Mouse (Mus musculus): ENCODE measurements around the gene Olfr1270.
"Not testable (repeated sequence)": the region's sequence is repeated elsewhere in the genome, so short reads cannot be mapped to it uniquely, and the experiment has no call there.

Olfr1270 gene

DNA sequence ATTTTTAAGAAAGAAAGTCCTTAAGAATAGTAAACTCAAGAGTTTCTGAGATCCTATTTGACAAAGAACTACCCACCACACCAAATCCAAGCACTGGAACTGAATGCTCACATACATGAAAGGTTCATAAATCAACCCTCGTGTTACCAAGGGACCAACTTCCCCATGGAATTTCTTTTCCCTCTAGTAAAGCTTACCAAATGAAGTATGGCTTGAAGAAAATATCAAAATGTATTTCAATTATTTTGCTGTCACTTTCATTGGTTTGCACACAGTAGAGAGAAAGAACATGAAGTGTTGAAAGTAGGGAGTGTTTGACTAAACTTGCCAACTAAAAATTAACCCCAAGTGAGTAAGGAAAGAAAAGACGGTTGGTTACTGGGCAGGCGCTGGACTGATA, at the start of gene Olfr1270:
Gene Olfr1270, minus strand, starts transcription at position 101 of the 400 bp plus-strand sequence.
- DNase-seq (ENCODE audit: low spot score in 2 of 2), result no peak

DNA sequence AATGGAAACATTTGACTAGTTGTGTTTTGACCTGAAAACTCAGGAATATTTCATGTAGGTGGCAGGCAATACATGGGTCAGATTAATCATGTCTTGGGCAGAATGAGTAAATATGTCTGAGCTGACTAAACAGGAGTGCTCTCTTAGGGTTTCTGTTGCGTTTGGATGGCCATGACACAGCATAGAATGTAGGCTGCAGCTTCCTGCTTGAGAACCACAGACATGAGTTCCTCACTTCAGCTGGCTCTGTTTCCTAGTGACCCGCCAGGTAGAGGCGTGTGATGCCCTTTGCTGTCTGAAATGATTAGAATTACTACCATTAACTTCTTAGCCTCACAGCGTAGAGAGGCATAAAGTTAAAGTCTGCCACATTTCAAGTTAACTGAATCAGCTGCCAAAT, 46.7 kb upstream of the Olfr1270 start:
- not testable (repeated sequence) for DNase-seq (ENCODE audit: low spot score in 2 of 2)

DNA sequence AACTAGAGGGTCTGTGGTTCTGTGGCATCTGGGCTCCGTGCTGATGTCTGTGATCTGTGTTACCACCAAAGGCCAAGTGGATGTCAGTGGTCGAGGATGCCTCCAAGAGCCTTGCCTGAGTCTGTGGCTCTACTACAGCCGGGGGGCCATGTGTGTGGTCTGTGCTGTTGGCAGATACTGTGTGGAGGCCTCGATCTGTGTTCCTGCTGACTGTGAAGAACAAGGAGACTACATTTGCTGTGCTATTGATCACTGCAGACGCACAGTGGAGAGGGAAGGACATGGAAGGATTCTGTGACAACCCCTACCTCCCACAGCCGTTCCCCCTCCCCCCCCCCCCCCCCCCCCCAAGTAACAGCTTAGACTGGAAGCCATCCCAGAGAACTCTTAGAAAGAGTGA, 42.4 kb upstream of the Olfr1270 start:
- DNase-seq (ENCODE audit: low spot score in 2 of 2), result not testable (repeated sequence)

DNA sequence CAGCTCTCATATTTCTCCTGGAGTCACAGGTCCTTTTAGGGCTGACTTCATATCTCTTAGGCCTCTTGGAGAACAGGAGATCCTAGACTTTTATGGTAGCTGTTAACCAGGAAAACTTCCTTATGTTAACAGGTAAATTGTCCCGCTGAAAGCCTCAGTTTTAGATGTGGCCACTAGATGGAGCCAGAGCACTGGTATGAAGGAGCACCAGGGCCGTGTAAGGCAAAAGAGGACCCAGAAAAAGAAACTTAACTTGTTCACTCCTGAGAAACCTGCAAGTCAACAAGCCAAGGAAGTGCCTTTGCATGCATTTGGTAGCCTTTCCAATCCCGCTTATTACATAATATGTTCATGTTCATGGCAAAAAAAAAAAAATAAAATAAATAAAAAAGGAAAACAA, 41.9 kb upstream of the Olfr1270 start:
- not testable (repeated sequence) for DNase-seq (ENCODE audit: low spot score in 2 of 2)

DNA sequence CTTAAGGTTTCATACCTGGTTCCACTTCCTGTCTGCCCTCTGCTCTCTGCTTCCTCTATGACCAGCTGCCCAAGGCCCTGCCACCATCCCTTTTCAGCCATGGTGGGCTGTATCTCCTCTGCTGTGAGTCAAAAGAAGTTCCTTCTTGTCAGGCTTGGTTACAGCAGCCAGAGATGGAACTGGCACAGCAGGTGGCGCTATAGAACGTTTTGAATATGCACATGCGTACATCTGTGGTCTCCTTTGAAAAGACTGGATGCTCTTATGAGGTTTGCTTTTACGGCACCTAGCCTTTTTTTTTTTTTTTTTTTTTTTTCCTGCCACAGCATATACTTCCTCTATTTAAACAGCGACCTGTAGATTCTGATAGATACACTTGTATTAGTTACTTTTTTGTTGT, 34.2 kb upstream of the Olfr1270 start:
- not testable (repeated sequence) for DNase-seq (ENCODE audit: low spot score in 2 of 2)

DNA sequence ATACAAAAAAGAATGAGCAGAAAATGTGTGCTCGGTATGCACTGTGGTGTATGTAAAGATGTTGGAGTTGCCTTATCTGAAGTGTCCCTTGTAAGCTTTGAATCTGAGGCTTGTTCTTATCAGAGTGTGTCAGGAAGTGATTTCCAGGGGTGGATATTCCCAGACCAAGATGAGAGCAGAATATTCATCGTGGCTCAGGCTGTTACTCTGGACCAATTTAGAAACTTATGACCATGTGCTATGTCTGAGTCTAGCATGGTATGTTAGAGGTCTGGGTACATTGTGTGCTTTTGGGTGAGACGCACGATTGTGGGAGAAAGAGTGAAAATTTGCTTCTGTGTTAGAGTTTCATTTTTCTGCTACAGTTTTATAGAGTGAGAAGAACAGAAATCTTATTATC, 33.2 kb upstream of the Olfr1270 start:
- not testable (repeated sequence) for DNase-seq (ENCODE audit: low spot score in 2 of 2)

DNA sequence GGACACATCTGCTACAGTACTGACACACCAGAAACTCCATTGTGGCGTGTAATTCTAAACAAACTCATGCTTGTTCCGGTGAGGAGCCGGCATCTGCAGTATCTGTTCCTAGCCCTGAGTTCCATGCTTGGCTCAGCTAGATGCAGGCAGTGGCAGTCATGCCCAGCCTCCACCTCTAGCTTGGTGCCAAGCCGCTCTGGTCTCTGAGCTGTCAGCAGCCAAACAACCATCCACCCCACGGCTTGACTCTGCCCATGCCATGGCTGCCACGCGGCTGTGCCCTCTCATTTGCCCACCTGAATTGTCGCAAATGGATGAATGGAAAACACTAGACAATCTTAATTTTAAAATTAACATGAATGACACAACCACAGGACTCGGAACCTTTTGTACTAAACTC, 1.0 kb upstream of the Olfr1270 start:
- DNase-seq (ENCODE audit: low spot score in 2 of 2), result no peak

DNA sequence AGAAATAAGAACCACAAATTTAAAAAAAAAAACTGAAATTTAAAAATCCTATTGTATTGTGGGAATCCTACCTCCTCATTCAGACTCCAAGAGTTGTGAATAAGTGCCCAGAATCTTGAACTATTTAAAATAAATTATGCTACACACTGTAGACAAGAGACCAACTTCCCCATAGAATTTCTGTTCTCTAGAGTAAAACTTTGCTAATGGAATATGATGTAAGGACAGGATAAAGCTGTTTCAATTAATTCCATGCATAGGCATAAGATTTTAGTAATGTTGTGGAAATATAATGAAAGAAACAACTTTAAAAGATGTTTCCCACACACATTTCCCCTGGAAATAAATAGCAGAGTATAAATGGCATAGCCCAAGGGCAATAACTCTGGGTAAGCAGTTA, 10.7 kb downstream of the Olfr1270 start, which contains the start of gene Olfr32:
Gene Olfr32, minus strand, starts transcription at position 101 of the 400 bp plus-strand sequence.
- DNase-seq (ENCODE audit: low spot score in 2 of 2), result no peak

DNA sequence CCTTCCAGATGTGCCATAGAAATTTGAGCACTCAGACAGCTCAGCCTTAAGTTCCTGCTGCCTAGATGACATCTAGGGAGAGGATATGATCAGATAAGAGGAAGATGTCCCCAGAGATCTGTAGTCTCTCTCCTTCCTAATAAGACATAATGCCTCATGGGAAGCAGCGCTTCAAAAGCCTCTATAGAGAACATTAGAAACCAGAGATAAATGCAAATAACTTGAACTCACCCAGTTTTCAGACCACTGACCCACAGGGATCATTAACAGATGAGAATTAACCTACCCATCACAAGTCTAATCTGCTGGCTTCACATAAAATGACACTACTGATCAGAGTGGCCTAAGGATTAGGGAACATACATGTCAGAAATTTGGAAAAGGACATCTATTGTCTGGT, 31.6 kb downstream of the Olfr1270 start, which contains the start of gene Olfr1269:
Gene Olfr1269, minus strand, starts transcription at position 101 of the 400 bp plus-strand sequence.
- no peak for DNase-seq (ENCODE audit: low spot score in 2 of 2)

All from urinary bladder, postnatal 36 days (tissue).